Mouse (Mus musculus): ENCODE data around the gene Cidec. TPM values are rescaled to one million over a fixed set of nuclear protein-coding genes. Genes with fewer than 3 reads are reported as not detected.
A peak's percentile ranks its signal among the peaks of the same experiment; 100 is the strongest.

Gene Cidec
- total and polyA plus RNA-seq, 3 experiments = not detected

DNA sequence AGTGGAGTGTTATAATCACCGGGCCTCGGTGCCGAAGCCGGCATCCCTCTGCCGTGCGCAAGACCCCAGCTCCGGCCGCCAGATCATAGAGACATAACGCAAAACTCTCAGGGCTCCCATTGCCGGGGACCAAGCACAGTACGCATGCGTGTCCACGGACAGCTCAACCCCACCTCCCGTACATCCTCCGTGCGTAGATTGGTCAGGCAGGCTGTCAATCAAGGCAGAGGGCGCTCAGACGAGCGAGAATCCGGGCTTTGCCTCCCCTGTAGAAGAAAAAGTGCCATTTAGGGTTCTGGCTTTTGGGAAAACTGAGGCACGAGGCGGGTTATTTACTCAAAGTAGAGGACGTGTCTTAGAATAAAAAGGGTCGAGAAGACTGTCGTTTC, 16.4 kb downstream of the Cidec start, which contains the start of gene Rpusd3:
Gene Rpusd3, minus strand, starts transcription at position 142 of the 389 bp plus-strand sequence.
- peak within 1 kb of the TSS; percentile 30 for H3K27ac ChIP-seq (ENCODE audit: control insufficient read depth, low read depth, low read length)
- no peaks in the 10 kb centered on the region for H3K27me3 ChIP-seq (ENCODE audit: control insufficient read depth in 1 of 2, insufficient read depth in 2 of 2, low read length in 2 of 2)
- H3K9ac ChIP-seq (ENCODE audit: control insufficient read depth, low read depth, low read length, poor library complexity, severe bottlenecking) = peak within 1 kb of the TSS; percentile 81
- DNase-seq (ENCODE audit: low read depth, low spot score) = peak; percentile 99
- peaks cover 6 to 20% of the 10 kb centered on the region in 2 experiments; a peak in 3 of 4 replicates for H3K4me1 ChIP-seq (ENCODE audit: control insufficient read depth in 1 of 2, insufficient read depth in 2 of 2, low read length in 2 of 2)
- H3K36me3 ChIP-seq (ENCODE audit: control insufficient read depth in 1 of 2, insufficient read depth in 2 of 2, low read length in 2 of 2) = peaks cover 0 to 7% of the 10 kb centered on the region in 2 experiments; a peak in 2 of 4 replicates
- H3K4me3 ChIP-seq (ENCODE audit: control insufficient read depth in 1 of 2, insufficient read depth in 1 of 2, low read depth in 2 of 2, low read length in 2 of 2) = peak within 1 kb of the TSS; percentile 76 to 96
- TF ChIP-seq MXI1 (IDR thresholded peaks at IDR 0.05; ENCODE audit: low read depth, low read length) (peak; percentile 72), SIN3A (IDR thresholded peaks at IDR 0.05; ENCODE audit: low read length) (no peak; the same call in none of the 2 replicates), ZKSCAN1 (IDR thresholded peaks at IDR 0.05; ENCODE audit: low read depth, low read length) (no peak), ZMIZ1 (IDR thresholded peaks at IDR 0.05; ENCODE audit: low read depth, low read length) (peak; percentile 80), ELF1 (IDR thresholded peaks at IDR 0.05; ENCODE audit: low read depth, low read length) (no peak; the same call in 1 of the 2 replicates), TCF12 (IDR thresholded peaks at IDR 0.05; ENCODE audit: low read depth, low read length) (peak; percentile 45; the same call in 1 of the 2 replicates), POLR2AphosphoS2 (IDR thresholded peaks at IDR 0.05; ENCODE audit: low read length) (peak; percentile 91), EP300 (IDR thresholded peaks at IDR 0.05; ENCODE audit: low read depth in 1 of 2, low read length in 2 of 2) (no peak), CTCF (IDR thresholded peaks at IDR 0.05 in 2 of 3, conservative IDR thresholded peaks at IDR 0.05 in 1 of 3; ENCODE audit: control insufficient read depth in 1 of 3, insufficient read depth in 1 of 3, low read depth in 2 of 3, low read length in 3 of 3, poor library complexity in 1 of 3, severe bottlenecking in 1 of 3) (no peak), ZC3H11A (IDR thresholded peaks at IDR 0.05; ENCODE audit: low read depth, low read length) (no peak), MEF2A (IDR thresholded peaks at IDR 0.05; ENCODE audit: extremely low read depth, insufficient replicate concordance, low read depth, low read length, poor library complexity, severe bottlenecking) (no peak), USF2 (IDR thresholded peaks at IDR 0.05; ENCODE audit: borderline replicate concordance in 1 of 2, insufficient read depth in 1 of 2, low read depth in 1 of 2, low read length in 2 of 2) (no peak), TBP (IDR thresholded peaks at IDR 0.05; ENCODE audit: low read depth, low read length) (peak; percentile 71; the same call in 1 of the 2 replicates), HCFC1 (IDR thresholded peaks at IDR 0.05; ENCODE audit: low read depth, low read length) (peak; percentile 69), POLR2AphosphoS5 (IDR thresholded peaks at IDR 0.05; ENCODE audit: borderline replicate concordance, low read depth, low read length) (no peak), CHD2 (IDR thresholded peaks at IDR 0.05; ENCODE audit: low read length) (0 out of 2 replicates have a peak, but pooled peaks have one; percentile 38), ETS1 (IDR thresholded peaks at IDR 0.05; ENCODE audit: low read depth, low read length) (no peak), NRF1 (IDR thresholded peaks at IDR 0.05; ENCODE audit: insufficient read depth, low read depth, low read length, poor library complexity, severe bottlenecking) (peak; percentile 97), TAL1 (IDR thresholded peaks at IDR 0.05; ENCODE audit: low read length) (no peak), CHD1 (IDR thresholded peaks at IDR 0.05; ENCODE audit: low read depth, low read length) (no peak), POLR2A (IDR thresholded peaks at IDR 0.05; ENCODE audit: control insufficient read depth in 1 of 2, insufficient read depth in 1 of 2, low read depth in 1 of 2, low read length in 2 of 2, poor library complexity in 1 of 2) (peak; percentile 76 to 92; a peak in 3 of 4 replicates), SMC3 (IDR thresholded peaks at IDR 0.05; ENCODE audit: low read depth, low read length) (no peak), MAFK (IDR thresholded peaks at IDR 0.05; ENCODE audit: borderline replicate concordance, low read depth, low read length) (no peak), NELFE (IDR thresholded peaks at IDR 0.05; ENCODE audit: low read depth, low read length) (peak; percentile 86), GABPA (IDR thresholded peaks at IDR 0.05; ENCODE audit: low read depth, low read length) (no peak), ZNF384 (IDR thresholded peaks at IDR 0.05; ENCODE audit: low read depth, low read length) (no peak)
- H3K9me3 ChIP-seq (replicated peaks; ENCODE audit: insufficient read depth, low read length) = no peaks in the 10 kb centered on the region
- H3K79me2 ChIP-seq (ENCODE audit: control insufficient read depth, insufficient read depth, low read length, poor library complexity) = peaks cover 6% of the 10 kb centered on the region

Data from MEL (cell line).